ENCODE assay signal across 8 mouse cellular contexts in genomic region chr9:108691371-108691770, GRCm38 (mm10). TPM values are rescaled to one million over a fixed set of nuclear protein-coding genes. Genes with fewer than 3 reads are reported as not detected.
DNase-seq lines count a peak whose midpoint lies in the region; ATAC-seq and TF ChIP-seq lines count a peak whose summit lies in the region.

No protein-coding gene starts in this region.

- H3K4me2 ChIP-seq in embryonic facial prominence, embryonic 15.5 days (replicated peaks) = peak overlapping the region; percentile 96
- H3K4me2 ChIP-seq in intestine, embryonic 14.5 days (ENCODE audit: low read length) = peak overlapping the region; percentile 87
- peak overlapping the region; percentile 81 for H3K4me2 ChIP-seq in midbrain, embryonic 12.5 days (replicated peaks)

- DNase-seq in left cerebral cortex, adult 2 months (ENCODE audit: extremely low spot score in 1 of 2, low spot score in 2 of 2) = no peak
- no peak for DNase-seq in left cerebral cortex, postnatal 10 days (ENCODE audit: extremely low spot score in 1 of 2, low spot score in 2 of 2)
- DNase-seq in intestine, embryonic 14.5 days (ENCODE audit: low spot score) = peak; percentile 56
- DNase-seq in ovary, postnatal 36 days (ENCODE audit: low spot score) = no peak
- no peak for DNase-seq in spleen, postnatal 36 days (ENCODE audit: low spot score in 2 of 2)
- DNase-seq in urinary bladder, postnatal 36 days (ENCODE audit: low spot score in 2 of 2) = no peak

- TF ChIP-seq CTCF in left cerebral cortex, adult 2 months (IDR thresholded peaks at IDR 0.05) = no peak

- H3K4me3 ChIP-seq in left cerebral cortex, adult 2 months = peak overlapping the region; percentile 85
- peak overlapping the region; percentile 89 for H3K4me3 ChIP-seq in embryonic facial prominence, embryonic 15.5 days (replicated peaks)
- peak overlapping the region; percentile 76 for H3K4me3 ChIP-seq in intestine, embryonic 14.5 days (ENCODE audit: low read depth, low read length)
- H3K4me3 ChIP-seq in midbrain, embryonic 12.5 days = peak overlapping the region; percentile 81

- H3K27ac ChIP-seq in left cerebral cortex, adult 2 months = peak overlapping the region; percentile 93
- H3K27ac ChIP-seq in embryonic facial prominence, embryonic 15.5 days (replicated peaks) = peak overlapping the region; percentile 76
- H3K27ac ChIP-seq in intestine, embryonic 14.5 days (ENCODE audit: low read depth) = peak overlapping the region; percentile 67
- H3K27ac ChIP-seq in midbrain, embryonic 12.5 days (replicated peaks) = peak overlapping the region; percentile 76

- ATAC-seq in embryonic facial prominence, embryonic 15.5 days (ENCODE audit: insufficient number of reproducible peaks, low FRiP score, low TSS enrichment, low read depth) = no peak
- no peak; the same call in 1 of the 2 replicates for ATAC-seq in intestine, embryonic 14.5 days (replicated peaks; ENCODE audit: low FRiP score, low TSS enrichment, low read depth)
- ATAC-seq in midbrain, embryonic 12.5 days (ENCODE audit: low FRiP score, low read depth) = no peak

- H3K9ac ChIP-seq in embryonic facial prominence, embryonic 15.5 days = 0 out of 2 replicates have a peak overlapping the region, but pooled peaks have one; percentile 69
- peak overlapping the region; percentile 64 for H3K9ac ChIP-seq in intestine, embryonic 14.5 days (ENCODE audit: low read length)
- peak overlapping the region; percentile 78; the same call in 1 of the 2 replicates for H3K9ac ChIP-seq in midbrain, embryonic 12.5 days (replicated peaks)

- WGBS in embryonic facial prominence, embryonic 15.5 days = 61% methylated on average over 8 of the region's 8 CpGs
- WGBS in intestine, embryonic 14.5 days = 69% methylated on average over 8 of the region's 8 CpGs
- WGBS in midbrain, embryonic 12.5 days = 73% methylated on average over 8 of the region's 8 CpGs

- H3K9me3 ChIP-seq in embryonic facial prominence, embryonic 15.5 days (replicated peaks) = no peaks in the 10 kb centered on the region
- no peaks in the 10 kb centered on the region for H3K9me3 ChIP-seq in intestine, embryonic 14.5 days (ENCODE audit: control insufficient read depth, low read length)
- H3K9me3 ChIP-seq in midbrain, embryonic 12.5 days = no peaks in the 10 kb centered on the region

- H3K4me1 ChIP-seq in embryonic facial prominence, embryonic 15.5 days = peaks cover 24% of the 10 kb centered on the region
- peaks cover 16% of the 10 kb centered on the region for H3K4me1 ChIP-seq in intestine, embryonic 14.5 days (replicated peaks; ENCODE audit: control insufficient read depth, insufficient read depth, low read length)
- peaks cover 54% of the 10 kb centered on the region for H3K4me1 ChIP-seq in midbrain, embryonic 12.5 days

- intact Hi-C loops in left cerebral cortex, adult 2 months (cut with DNase I) = no loop called here
- intact Hi-C loops in left cerebral cortex, postnatal 10 days (cut with DNase I) = no loop called here

- 0 out of 2 replicates have a peak, but pooled peaks cover 3% of the 10 kb centered on the region for H3K36me3 ChIP-seq in embryonic facial prominence, embryonic 15.5 days
- no peaks in the 10 kb centered on the region for H3K36me3 ChIP-seq in intestine, embryonic 14.5 days (ENCODE audit: control insufficient read depth, insufficient read depth, low read length)
- H3K36me3 ChIP-seq in midbrain, embryonic 12.5 days = no peaks in the 10 kb centered on the region

- H3K27me3 ChIP-seq in embryonic facial prominence, embryonic 15.5 days = no peaks in the 10 kb centered on the region
- no peaks in the 10 kb centered on the region for H3K27me3 ChIP-seq in intestine, embryonic 14.5 days (replicated peaks; ENCODE audit: control insufficient read depth, insufficient read depth, low read length)
- peaks cover 17% of the 10 kb centered on the region for H3K27me3 ChIP-seq in midbrain, embryonic 12.5 days

RNA-seq across cellular contexts. Expression of gene Prkar2a, which starts 2.3 kb away (rescaled TPM):
- 10 to 100 TPM; 47.0 to 48.3 TPM for total RNA-seq in left cerebral cortex, adult 2 months (2021)
- 10 to 100 TPM; 54.3 to 58.7 TPM for total RNA-seq in left cerebral cortex, postnatal 10 days (2021)
- polyA plus RNA-seq in embryonic facial prominence, embryonic 15.5 days (2015; fragmentation: Nextera tagmentation; extraction: Ambion mirVana) = 29.0 and 30.7 TPM in 2 replicates
- polyA plus RNA-seq in intestine, embryonic 14.5 days (2014; fragmentation: Nextera tagmentation; extraction: Ambion mirVana) = 52.3 and 54.4 TPM in 2 replicates
- polyA plus RNA-seq in midbrain, embryonic 12.5 days (2016; fragmentation: Nextera tagmentation; extraction: Ambion mirVana) = 57.1 and 67.6 TPM in 2 replicates

RNA-seq across cellular contexts. Expression of gene Slc25a20, which starts 29.5 kb away (rescaled TPM):
- 10 to 100 TPM; 11.5 to 12.3 TPM for total RNA-seq in left cerebral cortex, adult 2 months (2021)
- 10 to 100 TPM; 15.7 to 16.5 TPM for total RNA-seq in left cerebral cortex, postnatal 10 days (2021)
- polyA plus RNA-seq in embryonic facial prominence, embryonic 15.5 days (2015; fragmentation: Nextera tagmentation; extraction: Ambion mirVana) = 36.5 and 37.7 TPM in 2 replicates
- 29.1 and 34.5 TPM in 2 replicates for polyA plus RNA-seq in intestine, embryonic 14.5 days (2014; fragmentation: Nextera tagmentation; extraction: Ambion mirVana)
- polyA plus RNA-seq in midbrain, embryonic 12.5 days (2016; fragmentation: Nextera tagmentation; extraction: Ambion mirVana) = 36.6 and 38.6 TPM in 2 replicates

RNA-seq across cellular contexts. Expression of gene Arih2, which starts 42.2 kb away (rescaled TPM):
- total RNA-seq in left cerebral cortex, adult 2 months (2021) = 10 to 100 TPM; 51.7 to 53.8 TPM
- total RNA-seq in left cerebral cortex, postnatal 10 days (2021) = 10 to 100 TPM; 46.7 to 48.8 TPM
- 46.9 and 49.5 TPM in 2 replicates for polyA plus RNA-seq in embryonic facial prominence, embryonic 15.5 days (2015; fragmentation: Nextera tagmentation; extraction: Ambion mirVana)
- polyA plus RNA-seq in intestine, embryonic 14.5 days (2014; fragmentation: Nextera tagmentation; extraction: Ambion mirVana) = 43.1 and 46.7 TPM in 2 replicates
- 60.3 and 64.8 TPM in 2 replicates for polyA plus RNA-seq in midbrain, embryonic 12.5 days (2016; fragmentation: Nextera tagmentation; extraction: Ambion mirVana)
